Mouse (Mus musculus) thymus, postnatal 25 days (tissue): ENCODE results near the gene Zcchc10.
"Not testable (repeated sequence)": the region's sequence is repeated elsewhere in the genome, so short reads cannot be mapped to it uniquely, and the experiment has no call there.

Experiments
- DNase-seq: peaks from one replicate; pipeline ENCODE4 v3.0.0; 2022

The Zcchc10 gene

DNA sequence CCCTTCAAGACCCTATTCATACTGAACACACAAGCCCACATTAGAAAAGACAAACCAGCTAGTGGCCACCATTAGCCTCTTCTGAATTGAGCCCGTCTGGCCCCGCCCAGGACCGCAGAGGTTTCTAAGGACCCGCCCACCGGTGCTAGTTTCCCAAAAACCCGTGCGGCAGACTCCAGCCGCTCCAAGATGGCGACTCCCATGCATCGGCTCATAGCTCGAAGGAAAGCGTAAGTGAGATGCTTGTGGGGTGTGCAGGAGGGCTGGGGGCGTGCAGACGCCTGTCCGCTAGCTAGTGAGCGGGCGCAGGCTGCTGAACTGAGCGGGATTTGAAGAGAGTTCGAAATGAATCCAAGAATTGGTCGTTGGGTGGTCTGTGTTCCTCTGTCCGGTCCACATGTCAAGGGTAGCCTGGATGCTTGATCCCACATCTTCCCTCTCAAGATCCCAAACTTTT, at the start of gene Zcchc10:
TSS of gene Zcchc10 (plus strand) at position 168 of the 457 bp plus-strand sequence.
- DNase-seq: peak; percentile 84

- DNase-seq: no peak
These were observed 49.1 kb upstream of the Zcchc10 start for GRCm38 (mm10) chr11:53275358-53275757.

- no peak for DNase-seq
These were observed 46.1 kb upstream of the Zcchc10 start for GRCm38 (mm10) chr11:53278411-53278810.

DNA sequence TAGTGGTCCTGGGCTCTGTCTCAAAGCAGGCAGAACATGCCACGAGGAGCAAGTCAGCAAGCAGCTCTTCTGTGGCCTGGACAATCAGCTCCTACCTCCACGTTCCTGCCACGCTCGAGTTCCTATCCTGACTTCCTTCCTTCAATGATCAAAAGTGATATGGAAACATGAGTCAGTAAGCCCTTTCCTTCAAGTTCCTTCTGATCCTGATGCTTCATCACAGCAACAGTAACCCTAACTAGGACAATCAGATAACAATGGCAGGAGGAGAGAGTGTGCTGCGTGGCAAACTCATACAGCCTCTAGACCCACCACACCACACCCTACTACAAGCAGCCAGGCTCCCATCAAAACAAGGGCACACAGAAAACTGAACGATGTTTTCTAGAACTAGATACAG, 38.6 kb upstream of the Zcchc10 start:
- DNase-seq: no peak

GRCm38 (mm10) chr11:53290187-53290586, 34.3 kb upstream of the Zcchc10 start:
- DNase-seq: not testable (repeated sequence)

DNA sequence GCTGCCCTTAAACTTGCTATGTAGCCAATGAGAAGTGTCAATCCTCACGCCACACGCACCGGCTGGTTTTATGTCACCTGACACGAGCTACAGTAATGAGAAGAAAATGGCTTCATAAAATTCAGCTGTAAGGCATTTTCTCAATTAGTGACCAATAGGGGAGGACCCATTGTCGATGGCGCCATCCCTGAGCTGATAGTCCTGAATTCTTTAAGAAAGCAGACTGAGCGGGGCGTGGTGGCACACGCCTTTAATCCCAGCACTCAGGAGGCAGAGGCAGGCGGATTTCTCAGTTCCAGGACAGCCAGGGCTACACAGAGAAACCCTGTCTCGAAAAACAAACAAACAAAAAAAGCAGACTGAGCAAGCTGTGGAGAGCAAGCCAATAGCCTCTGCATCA, 33.6 kb upstream of the Zcchc10 start:
- DNase-seq: no peak

DNA sequence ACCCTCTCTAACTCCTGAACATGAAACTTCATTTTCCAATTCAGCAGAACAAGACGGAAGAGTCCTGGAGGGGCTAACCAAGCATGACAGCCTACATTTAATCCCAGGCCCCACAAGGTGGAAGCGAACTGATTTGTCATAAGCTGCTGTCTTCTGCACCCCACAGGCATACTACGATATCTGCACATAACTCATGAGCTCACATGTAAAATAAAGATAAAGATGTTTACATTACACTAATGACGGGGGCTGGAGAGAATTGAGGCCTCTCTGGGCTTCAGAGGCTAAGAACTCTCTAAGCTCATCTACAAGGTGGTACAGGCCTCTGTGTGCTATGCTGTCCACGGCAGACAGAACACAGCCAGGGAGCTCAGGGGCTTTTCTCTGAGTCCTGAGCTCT, 30.0 kb upstream of the Zcchc10 start:
- no peak for DNase-seq

- DNase-seq: no peak
These were observed 27.6 kb upstream of the Zcchc10 start for GRCm38 (mm10) chr11:53296880-53297279.

- DNase-seq: no peak
These were observed 26.3 kb upstream of the Zcchc10 start for GRCm38 (mm10) chr11:53297947-53298860.

- DNase-seq: peak; percentile 68
These were observed 24.7 kb upstream of the Zcchc10 start for GRCm38 (mm10) chr11:53299551-53300329.

DNA sequence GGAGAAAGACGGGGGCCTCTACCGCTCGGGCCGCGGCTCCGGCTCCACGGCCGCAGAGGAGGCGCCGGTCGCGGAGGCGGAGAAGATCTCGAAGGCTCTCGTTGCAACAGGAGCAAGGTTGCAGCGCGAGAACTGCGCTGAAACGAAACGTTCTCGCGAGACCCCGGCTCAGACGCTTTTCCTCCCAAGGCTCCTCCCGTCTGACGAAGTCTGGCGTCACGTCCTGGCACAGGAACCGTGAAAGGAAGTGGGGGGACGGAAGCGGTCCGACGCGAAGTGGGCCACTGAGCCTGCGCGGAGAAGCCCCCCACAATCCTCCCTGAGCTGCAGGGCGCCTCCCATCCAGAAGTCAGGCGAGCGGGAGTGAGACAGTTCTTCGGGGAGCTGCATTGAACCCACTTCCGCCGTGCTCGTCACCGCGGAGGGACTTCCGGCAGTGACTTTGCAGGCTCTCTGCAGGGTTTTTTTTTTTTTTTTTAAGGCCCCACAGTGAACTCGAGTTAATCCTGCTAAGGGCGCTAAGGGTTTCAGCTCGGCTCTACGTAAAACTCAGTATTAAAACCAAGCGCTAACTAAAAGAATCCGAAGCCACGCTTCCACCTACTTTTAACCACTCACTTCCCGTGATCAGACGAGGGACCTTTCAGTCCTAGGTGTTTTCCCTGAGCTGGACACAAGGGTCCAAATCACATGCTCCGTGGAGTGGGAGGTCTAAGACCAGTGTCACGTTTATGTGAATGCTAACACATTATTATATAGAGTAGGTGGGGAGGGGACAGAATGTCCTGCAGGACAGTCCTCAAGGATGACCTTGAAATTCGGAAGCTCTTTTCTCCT, 23.9 kb upstream of the Zcchc10 start, which contains the start of gene Hspa4:
TSS of gene Hspa4 (minus strand) at position 128 of the 837 bp plus-strand sequence.
- peak; percentile 98 for DNase-seq

DNA sequence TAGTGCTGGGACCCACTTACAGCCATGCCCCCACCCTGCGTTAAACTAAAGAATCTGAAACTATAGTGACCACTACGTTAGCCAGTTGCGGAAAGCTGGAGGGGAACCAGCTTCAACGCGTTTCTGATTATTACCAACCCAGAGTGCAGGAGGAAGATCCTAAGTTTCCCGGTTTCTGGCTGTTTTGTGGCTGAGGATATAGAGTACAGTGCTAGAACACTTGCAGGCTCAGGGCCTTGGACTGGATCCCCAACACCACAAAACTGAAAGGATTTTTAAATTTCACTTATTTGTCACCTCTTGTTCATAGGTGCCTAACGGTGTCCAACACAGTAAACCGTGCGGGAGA, 23.3 kb upstream of the Zcchc10 start:
- DNase-seq: no peak

DNA sequence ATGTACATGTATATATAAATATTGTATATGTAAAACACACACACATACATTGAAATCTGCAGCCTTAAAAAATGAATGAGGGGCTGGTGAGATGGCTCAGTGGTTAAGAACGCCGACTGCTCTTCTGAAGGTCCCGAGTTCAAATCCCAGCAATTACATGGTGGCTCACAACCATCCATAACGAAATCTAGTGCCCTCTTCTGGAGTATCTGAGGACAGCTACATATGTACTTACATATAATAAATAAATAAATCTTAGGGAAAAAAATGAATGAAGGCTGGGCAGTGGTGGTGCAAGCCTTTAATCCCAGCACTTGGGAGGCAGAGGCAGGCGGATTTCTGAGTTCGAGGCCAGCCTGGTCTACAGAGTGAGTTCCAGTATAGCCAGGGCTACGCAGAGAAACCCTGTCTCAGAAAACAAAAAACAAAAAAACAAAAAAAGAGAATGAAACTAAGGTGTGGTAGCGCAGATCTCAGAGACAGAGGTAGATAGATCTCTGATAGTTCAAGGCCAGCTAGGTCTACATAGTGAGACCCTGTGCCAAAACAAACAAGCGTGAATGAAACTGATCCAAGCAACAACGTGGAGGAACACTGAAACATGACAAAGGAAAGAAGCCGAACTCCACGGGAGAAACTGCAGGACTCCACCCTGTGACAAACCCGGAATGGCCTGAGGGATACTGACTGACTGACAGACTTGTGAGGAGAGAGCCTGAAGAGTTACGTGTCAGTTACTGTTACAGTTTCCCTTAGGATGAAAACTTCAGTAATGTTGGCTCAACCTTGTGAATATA, 20.2 kb upstream of the Zcchc10 start:
- DNase-seq: no peak

DNA sequence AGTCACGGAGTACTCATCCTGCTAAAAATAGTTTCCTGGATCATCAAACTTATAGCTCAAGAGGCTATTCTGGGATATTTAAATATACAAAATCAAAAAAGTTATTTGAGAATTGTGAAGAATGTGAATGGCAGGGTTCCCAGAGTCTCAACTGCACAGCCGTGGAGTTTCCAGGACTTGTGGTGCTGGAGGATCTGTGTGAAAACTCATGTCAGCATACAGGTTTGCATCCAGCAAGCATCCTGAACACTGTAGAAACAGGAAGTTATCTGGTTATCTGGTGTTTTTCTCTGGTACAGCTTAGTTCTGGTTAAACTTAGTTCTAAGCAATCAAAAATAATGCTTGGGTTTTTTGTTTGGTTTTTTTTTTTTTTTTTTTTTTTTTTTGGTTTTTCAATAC, 17.5 kb upstream of the Zcchc10 start:
- no peak for DNase-seq

- DNase-seq: no peak
These were observed 16.9 kb upstream of the Zcchc10 start for GRCm38 (mm10) chr11:53307558-53308065.

- no peak for DNase-seq
These were observed 16.1 kb upstream of the Zcchc10 start for GRCm38 (mm10) chr11:53308251-53308864.

DNA sequence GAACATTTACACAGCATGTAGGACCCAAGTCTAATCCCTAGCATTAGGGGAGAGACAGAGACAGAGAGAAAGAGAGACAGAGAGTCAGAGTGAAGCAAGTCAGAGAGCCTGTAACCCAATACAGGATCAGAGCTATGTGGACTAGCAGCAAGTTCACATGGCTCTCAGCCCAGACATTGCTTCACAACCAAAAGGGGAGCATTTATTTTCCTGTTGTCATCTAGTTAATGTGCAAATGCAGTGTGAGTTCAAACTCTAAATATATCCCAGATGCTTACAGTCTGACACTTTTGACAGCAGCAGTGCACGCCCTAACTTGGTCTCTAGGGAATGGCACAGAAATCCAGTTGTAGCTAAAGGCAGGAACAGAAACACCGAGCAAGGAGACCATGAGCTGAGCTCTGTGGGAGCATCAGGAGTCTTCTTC, 15.6 kb upstream of the Zcchc10 start:
- no peak for DNase-seq

GRCm38 (mm10) chr11:53311385-53311784, 13.1 kb upstream of the Zcchc10 start:
- no peak for DNase-seq

DNA sequence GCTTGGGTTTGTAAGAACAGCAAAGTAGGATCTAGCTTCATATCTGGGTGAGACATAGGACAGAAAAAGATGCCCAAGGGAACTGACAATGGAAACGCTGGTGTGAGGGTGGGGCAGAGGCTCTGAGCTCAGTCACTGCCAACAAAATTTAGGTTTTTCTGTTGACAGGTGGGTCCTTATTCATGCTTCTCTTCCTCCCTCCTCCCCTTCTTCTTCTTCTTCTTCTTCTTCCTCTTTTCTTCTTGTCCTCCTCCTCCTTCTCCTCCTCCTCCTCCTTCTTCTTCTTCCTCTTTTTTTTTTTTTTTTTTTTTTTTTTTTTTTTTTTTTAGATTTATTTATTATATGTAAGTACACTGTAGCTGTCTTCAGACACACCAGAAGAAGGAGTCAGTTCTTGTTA, 11.7 kb upstream of the Zcchc10 start:
- DNase-seq: not testable (repeated sequence)

GRCm38 (mm10) chr11:53314770-53315173, 9.7 kb upstream of the Zcchc10 start:
- no peak for DNase-seq

GRCm38 (mm10) chr11:53316996-53317395, 7.5 kb upstream of the Zcchc10 start:
- DNase-seq: no peak
